Mouse (Mus musculus) spleen, adult 2 months (tissue): ENCODE data around the gene Ang6.
"Not testable (repeated sequence)": the region's sequence is repeated elsewhere in the genome, so short reads cannot be mapped to it uniquely, and the experiment has no call there.

Experiments
- CTCF ChIP-seq: fragments of 200-500 bp; IDR thresholded peaks from 2 replicates; pipeline ENCODE4 v1.5.1; 2011; ENCODE audit warnings: mild to moderate bottlenecking, inconsistent platforms; ENCODE audit not compliant: insufficient read depth, insufficient read length, insufficient replicate concordance; ENCODE audit errors: extremely low read depth
- POLR2A ChIP-seq: fragments of 200-500 bp; IDR thresholded peaks from 2 replicates; pipeline ENCODE4 v1.6.1; 2011; ENCODE audit warnings: low read depth, low read length, inconsistent platforms

DNA sequence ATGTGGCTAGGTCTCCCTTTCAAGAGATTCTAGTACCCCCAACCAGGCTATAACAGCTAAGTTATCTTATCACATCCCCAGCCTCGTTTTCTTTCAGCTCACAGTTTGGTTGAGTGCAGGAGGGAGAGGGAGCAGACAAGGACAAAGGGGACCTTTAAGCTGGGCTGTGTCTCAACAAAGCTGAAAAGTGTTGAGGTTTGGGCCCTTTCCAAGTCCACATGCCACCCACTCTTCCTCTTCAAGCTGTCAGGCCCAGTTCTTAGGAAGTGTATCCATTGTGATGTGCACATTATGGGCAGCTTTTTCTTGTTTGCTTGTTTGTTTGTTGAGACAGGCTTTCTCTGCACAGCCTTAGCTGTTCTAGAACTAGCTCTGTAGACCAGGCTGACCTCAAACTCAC, 47.0 kb downstream of the Ang6 start:
- TF ChIP-seq POLR2A, CTCF: not testable (repeated sequence)
